Mouse (Mus musculus): ENCODE data around the gene Zfp414.

Gene Zfp414

DNA sequence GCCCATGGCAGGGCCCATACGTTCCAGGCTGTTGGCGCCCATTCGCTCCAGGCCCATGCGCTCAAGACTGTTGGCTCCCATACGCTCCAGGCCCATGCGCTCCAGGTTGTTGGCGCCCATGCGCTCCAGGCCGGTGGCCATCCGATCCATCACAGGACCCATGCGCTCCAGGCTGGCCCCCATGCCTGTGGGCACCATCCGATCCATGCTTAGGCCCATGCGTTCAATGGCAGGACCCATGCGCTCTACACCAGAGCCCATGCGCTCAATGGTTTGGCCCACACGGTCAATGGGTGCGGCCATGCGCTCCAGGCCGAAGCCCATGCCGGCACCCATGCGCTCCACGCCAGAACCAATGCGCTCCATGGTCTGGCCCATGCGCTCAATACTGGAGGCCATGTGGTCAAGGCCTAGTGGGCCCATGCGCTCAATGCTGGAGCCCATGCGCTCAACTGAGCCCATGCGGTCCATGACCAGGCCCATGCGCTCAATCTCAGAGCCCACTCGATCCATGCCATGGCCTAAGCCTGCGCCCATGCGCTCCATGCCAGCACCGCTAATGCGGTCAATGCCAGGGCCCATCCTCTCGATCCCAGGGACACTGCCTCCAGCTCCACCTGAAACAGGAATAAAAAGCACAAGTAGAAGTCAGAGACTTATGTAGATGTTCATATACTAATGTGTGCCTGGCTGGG, 21.0 kb downstream of the Zfp414 start:
- no peak for DNase-seq

DNA sequence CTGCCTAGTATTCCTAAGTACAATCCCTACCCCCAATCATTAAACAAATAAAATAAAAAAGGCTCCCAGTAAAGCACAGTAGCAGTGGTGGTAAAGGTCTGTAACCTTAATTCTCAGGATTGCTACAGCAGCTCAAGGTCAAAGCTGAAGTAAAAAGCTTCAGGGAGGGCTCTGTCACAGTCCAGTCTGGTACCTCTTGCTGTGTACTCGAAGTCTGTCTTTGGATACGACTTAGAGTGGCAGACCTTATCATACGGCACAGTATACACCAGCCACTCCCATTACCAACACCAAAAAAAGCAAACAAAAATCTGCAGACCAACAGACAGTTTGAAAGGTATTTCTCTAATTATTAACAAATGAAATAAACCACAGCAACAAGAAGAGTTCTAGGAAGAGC, 37.9 kb downstream of the Zfp414 start:
- DNase-seq, result no peak

DNA sequence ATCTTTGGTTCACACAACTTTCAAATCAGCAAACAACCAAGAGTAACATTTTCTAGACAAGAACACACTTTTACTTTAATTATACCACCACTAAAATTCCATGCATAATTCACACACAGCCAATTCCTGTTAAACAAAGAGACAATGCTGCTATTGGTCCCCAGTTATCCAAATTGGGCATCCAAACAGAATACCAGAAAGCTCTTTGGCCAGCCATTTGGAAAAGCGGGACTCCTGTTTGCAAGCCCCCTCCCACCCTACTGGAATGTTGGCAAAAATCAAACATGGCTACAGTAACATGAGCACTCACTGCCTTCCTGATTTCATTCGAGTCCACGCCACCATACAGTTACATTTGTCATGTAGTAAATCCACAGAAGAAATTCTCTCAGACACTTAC, 40.8 kb downstream of the Zfp414 start:
- no peak for DNase-seq

DNA sequence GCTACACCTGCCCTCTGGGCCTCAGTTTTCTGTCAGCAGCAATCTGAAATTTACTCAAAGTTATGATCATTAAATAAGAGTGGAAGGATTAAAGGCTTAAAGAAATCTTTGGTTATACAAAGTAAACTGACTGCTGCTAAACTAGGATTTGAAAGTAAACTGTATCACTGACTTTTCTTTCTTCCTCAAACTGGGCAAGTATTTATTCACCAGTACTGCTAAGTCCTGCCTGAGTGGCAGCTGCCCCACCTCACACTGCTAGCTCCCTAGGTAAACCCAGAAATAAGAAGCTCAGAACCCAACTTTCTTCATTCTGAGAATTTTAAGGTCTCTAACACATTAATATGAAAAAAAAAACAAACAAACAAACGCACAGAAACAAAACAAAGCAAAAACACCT, 44.9 kb downstream of the Zfp414 start:
- no peak for DNase-seq

DNA sequence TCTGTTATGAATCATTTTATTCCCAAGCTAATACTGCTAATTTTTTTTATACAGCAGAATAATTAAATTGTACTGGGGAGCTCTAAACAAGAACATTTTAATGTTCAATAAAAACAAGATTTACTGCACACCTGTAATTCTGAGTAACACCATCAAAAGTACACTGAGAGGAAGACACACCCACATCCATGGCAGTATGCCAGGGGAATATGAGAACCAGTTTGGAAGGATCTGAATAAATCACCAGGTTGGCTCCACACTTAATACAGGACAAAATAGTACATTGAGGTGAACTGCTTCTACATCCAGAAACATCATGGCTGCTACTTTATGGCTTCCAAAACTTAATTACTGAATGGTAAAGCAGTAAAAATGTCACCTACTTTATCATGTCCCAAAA, 46.6 kb downstream of the Zfp414 start:
- DNase-seq, result peak in 1 of 2 experiments; percentile 18

DNA sequence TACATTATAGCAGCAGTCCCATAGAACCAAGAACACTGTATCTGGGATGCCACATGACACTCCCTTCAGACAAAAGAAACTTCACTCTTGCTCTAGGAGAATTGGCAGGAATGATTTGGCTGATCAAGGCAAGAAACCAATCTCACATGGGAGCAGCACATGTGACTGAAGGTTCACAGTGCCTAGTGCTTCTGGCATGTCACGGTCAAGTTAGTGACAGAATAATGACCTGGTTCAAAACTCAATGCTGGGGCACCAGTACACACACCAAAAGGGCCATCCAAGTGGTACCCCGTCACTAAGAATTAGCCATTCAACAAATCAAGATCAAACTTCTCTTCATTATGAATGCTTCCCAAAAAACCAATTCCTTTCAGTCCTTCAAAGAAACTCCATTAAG, 47.2 kb downstream of the Zfp414 start:
- no peak for DNase-seq

DNA sequence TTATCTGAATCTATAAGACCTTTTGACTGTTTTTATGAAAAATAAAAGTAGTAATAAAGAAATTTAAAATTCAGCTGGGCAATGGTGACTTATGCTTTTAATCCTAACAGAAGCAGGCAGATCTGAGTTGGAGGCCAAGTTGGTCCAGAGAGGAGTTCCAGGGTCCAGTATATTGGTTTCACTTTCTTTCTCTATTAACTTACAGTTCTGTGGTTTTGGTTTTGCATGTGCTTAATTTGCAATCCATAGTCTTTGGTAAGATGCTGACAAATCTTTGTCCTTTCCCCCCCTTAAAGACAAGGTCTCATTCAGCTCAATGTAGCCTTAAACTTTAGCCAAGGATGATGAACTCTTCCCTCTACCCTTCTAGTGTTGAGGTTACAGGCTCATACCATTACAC, 49.9 kb downstream of the Zfp414 start:
- no peak for DNase-seq

Data from lung, postnatal 4 days (tissue).